Mouse (Mus musculus) kidney, postnatal 14 days (tissue): ENCODE results near the gene Aftph.

Source experiments
- DNase-seq: peaks from one replicate; pipeline ENCODE4 v3.0.0; 2022; ENCODE audit warnings: mixed read lengths

Gene Aftph

DNA sequence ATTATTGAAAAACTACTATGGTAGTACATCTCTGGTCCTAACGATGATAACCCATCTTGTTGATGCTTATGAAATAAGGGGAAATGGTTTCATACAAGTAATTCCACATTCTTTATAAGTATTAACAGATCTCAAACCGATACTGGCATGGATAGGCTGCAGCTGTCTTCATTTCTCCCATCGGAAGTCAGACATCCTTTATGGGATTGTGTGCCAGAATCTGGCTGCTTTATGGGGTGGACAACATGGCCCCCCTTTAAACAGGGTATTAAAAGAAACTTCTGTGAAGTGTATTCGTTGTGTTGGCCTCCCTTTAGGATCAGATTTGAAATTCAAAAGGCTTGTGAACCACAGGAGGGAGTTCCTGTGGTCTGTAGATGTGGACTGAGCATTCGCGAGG lies 95.2 kb downstream of the Aftph start:
- DNase-seq, result no peak

DNA sequence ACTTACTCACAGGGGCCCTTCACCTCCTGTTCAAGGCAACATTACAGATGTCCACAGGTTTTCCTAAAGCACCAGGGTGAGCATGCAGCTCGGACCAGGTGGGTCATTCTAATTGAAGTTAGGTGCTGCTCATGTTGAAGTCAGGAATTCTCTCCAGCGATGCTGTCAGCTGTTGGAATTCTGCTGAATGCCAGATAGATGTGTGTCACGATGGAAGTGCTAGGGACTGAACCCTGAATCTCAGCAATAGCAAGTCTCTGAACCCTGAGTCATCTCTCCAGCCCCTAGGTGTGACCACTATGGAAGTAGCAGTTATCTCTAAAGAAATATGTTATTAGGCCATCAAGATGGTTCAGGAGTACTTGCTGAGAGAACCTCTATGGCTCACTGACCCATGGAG lies 95.9 kb downstream of the Aftph start:
- no peak for DNase-seq

DNA sequence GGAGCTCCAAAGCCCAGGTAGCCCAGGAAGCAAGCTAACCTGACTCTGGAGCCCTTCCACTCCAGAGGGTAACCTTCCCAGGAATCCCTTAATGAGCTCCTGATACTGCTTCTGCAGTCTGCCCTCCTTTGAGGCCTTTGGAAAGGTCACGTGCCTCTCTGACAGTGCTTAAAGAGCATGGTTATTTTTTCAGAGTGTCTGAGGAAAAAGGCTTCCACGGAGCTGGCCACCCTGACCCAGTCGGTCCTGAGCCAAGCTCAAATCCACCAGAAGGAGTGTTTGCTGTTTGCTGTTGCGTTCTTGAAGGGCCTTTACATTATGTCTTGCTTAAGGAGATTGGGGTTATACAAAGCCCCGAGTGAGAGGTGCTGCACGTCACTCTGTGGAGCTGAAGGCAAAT lies 96.5 kb downstream of the Aftph start:
- DNase-seq, result no peak

DNA sequence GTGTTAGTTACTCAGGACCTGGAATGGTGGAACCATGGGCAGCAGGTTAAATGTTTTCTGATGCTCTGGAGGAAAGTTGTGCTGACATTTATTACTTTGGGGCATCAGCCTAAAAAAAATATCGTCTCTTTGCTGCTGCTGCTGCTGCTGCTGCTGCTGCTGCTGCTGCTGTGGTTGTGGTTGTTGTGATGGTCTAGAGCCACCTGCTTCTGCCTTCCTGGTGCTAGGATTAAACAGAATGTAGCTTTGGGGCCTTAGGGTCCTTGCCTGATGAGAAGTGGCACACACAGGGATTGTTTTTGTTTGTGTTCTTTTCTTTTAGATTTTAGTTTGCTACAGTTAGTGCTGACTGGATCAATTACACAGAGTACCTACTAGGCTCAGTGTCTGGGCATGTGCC lies 97.2 kb downstream of the Aftph start:
- DNase-seq, result no peak

DNA sequence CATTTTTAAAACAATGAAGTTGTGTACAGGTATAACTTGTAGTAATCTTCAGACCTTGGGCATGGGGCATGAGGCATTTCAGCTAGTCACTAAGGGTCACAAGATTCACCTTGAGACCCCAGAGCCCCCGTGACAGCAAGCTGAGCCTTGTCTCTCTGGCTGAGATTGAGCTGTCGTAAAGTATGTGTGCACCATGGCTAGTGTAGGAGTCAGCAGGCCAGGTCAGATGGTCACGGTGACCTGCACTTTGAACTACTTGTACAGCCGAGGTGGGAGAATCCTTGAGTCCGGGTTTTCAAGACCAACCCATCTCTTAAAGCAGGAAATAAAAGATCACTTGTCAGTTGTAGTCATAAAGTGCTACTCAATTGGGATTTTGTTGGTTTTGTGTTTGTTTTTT lies 98.2 kb downstream of the Aftph start:
- DNase-seq, result no peak

DNA sequence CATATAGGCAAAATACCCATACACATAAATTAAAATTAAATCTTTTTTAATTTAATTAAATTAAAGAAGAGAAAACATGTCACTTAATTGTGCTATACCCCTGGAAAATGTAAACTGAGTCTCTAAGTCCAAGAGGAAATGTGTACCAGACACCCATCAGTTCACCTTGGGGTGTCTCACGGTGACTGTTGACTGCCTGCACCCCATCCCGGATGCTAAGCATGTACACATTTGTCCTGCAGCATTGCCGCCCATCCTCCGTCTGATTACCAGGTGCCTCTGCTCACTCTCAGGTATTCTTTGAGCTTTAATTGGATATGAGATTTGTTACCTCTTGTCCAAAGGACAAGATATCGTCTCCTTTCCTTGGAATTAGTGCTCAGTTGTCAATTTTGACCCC lies 99.1 kb downstream of the Aftph start:
- no peak for DNase-seq

DNA sequence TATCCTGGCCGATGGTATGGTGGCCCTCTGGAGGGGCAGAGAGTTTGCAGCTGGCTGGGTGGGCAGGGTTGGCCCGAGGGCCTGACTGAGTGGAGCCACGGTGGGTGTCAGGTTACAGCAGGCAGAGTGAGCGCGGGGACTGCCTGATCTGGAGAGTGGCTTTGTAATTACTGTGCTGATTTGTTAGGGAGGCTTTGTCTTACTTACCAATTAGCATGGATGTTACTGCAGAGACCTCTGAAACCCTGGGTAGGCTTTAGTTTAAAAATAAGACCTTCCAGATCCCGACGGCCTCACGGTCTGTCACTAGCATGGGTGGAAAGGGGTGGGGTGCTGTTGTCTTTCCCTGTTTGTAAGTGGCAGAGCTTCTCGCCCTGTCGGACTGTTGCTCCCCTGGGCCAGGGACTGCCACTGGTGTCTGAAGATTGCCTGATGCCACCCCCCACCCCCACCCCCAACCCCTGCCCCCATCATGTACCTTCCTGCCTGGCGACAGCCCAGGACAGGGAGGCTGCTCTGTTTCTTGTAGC lies 101.4 kb downstream of the Aftph start:
- DNase-seq, result peak; percentile 70

DNA sequence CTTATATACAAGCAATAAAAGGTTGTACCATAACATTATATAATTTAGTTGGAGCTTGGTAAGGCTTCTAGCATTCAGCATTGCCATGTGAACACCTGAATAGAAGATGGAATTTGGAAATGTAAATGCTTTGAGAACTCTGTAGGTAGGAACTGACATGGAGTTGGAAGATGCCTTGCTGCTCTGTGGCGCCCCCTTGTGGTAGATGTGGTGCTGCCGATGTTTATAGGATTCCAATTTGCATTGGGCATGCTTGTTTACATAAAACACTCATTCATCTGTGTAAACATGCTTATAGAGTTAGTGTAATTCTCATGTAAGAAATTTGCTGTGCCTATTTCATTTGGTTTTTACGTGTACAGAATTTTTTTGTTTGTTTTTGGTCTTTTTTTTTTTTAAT lies 102.5 kb downstream of the Aftph start:
- peak; percentile 73 for DNase-seq

DNA sequence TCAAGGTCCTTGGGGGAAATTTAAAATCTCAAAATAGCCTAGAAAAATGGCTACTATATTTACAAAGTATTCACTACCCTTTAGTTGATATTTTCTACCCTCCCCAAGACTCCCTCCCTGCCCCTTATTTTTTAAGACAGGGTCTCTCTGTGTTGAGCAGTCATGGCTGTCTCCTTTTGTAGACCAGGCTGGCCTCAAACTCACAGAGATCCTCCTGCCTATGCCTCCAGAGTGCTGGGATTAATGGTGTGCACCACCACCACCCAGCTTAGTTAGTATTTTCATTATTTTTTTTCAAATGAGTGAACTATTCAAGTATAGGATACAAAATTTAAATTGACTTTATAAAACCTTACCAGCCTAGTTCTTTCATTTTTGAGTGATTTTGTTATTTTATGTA lies 104.3 kb downstream of the Aftph start:
- no peak for DNase-seq

DNA sequence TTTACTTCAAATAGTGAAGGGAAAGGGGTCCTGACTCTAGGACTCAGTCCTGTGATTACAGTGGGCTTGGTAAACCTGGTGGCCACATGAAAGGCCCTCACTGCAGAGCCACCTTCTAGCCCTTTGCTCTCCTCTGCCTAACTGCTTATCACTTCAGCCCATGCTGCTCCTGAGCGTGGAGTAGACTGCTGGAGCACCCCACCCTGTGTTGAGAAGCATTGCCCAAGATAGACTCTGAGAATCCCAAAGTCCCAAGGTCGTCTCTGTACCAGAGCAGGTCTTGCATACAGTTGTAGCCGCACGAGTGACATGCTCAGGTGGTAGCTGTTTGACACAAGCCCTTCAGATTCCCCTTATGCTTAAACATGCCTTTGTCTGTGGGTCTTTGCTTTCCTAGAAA lies 105.3 kb downstream of the Aftph start:
- peak; percentile 37 for DNase-seq

DNA sequence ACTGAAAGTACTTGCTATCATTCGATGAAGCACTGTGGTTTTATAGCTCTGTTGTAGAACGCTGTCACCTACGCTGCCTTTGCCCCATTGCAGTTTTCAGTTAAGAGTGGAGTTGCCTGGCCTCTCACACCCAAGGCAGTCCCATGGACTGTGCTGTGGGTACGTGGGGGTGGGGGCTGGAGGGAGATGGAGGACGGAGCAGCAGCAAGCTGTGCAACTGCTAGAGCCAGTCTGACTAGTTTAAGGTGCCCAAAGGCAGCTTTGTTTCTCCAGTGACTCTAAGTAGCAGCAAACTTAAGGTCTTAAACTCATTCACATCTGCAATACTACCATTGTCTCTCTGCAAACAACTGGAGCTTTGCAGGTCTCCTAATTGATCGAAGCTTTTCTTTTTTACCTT lies 105.7 kb downstream of the Aftph start:
- DNase-seq, result peak; percentile 51
